Mouse (Mus musculus): Measurements from ENCODE around the gene Thumpd3. TPM values are rescaled to one million over a fixed set of nuclear protein-coding genes. Genes with fewer than 3 reads are reported as not detected.

Thumpd3 gene
- polyA plus RNA-seq, 1 experiment from 2014 or later = 61.0 TPM

GRCm38 (mm10) chr6:113075261-113075660, 29.2 kb downstream of the Thumpd3 start:
- Histone ChIP-seq H3K27me3 (ENCODE audit: insufficient read depth, poor library complexity, severe bottlenecking) (no peaks in the 10 kb centered on the region), H3K4me3 (peak overlapping the region; percentile 97), H3K4me1 (replicated peaks) (peaks cover 48% of the 10 kb centered on the region), H3K36me3 (peaks cover 23% of the 10 kb centered on the region), H3K9me3 (no peaks in the 10 kb centered on the region), H3K27ac (peak overlapping the region; percentile 100)
- DNase-seq (ENCODE audit: low spot score) = no peak
- 46% methylated on average over 3 of the region's 3 CpGs for WGBS

GRCm38 (mm10) chr6:113076012-113076685, 30.1 kb downstream of the Thumpd3 start:
- WGBS = under 1% methylated on average over 55 of the region's 55 CpGs
- no peaks in the 10 kb centered on the region for H3K27me3 ChIP-seq (ENCODE audit: insufficient read depth, poor library complexity, severe bottlenecking)
- no peaks in the 10 kb centered on the region for H3K9me3 ChIP-seq
- peaks cover 56% of the 10 kb centered on the region for H3K4me1 ChIP-seq (replicated peaks)
- peak overlapping the region; percentile 100 for H3K27ac ChIP-seq
- H3K4me3 ChIP-seq = peak overlapping the region; percentile 97
- DNase-seq (ENCODE audit: low spot score) = no peak
- peaks cover 14% of the 10 kb centered on the region for H3K36me3 ChIP-seq

- Histone ChIP-seq H3K27me3 (ENCODE audit: insufficient read depth, poor library complexity, severe bottlenecking) (no peaks in the 10 kb centered on the region), H3K4me1 (replicated peaks) (peaks cover 64% of the 10 kb centered on the region), H3K4me3 (peak within 1 kb of the TSS; percentile 97), H3K9me3 (no peaks in the 10 kb centered on the region), H3K27ac (peak within 1 kb of the TSS; percentile 100), H3K36me3 (peaks cover 9% of the 10 kb centered on the region; the same call in 1 of the 2 replicates)
- peak; percentile 98 for DNase-seq (ENCODE audit: low spot score)
- WGBS = under 1% methylated on average over 91 of the region's 91 CpGs
These were observed 30.9 kb downstream of the Thumpd3 start, which contains the start of gene Setd5 for GRCm38 (mm10) chr6:113076686-113077516. Gene Setd5, plus strand, starts transcription at chr6:113077365.

GRCm38 (mm10) chr6:113077569-113078030, 31.6 kb downstream of the Thumpd3 start:
- under 1% methylated on average over 28 of the region's 28 CpGs for WGBS
- Histone ChIP-seq H3K27ac (peak overlapping the region; percentile 100), H3K4me3 (peak overlapping the region; percentile 97), H3K4me1 (replicated peaks) (peaks cover 71% of the 10 kb centered on the region), H3K9me3 (no peaks in the 10 kb centered on the region), H3K27me3 (ENCODE audit: insufficient read depth, poor library complexity, severe bottlenecking) (no peaks in the 10 kb centered on the region), H3K36me3 (peaks cover 9% of the 10 kb centered on the region; the same call in 1 of the 2 replicates)
- no peak for DNase-seq (ENCODE audit: low spot score)

- Histone ChIP-seq H3K36me3 (peaks cover 9% of the 10 kb centered on the region; the same call in 1 of the 2 replicates), H3K27me3 (ENCODE audit: insufficient read depth, poor library complexity, severe bottlenecking) (no peaks in the 10 kb centered on the region), H3K4me3 (peak overlapping the region; percentile 97), H3K4me1 (replicated peaks) (peaks cover 77% of the 10 kb centered on the region), H3K27ac (peak overlapping the region; percentile 100), H3K9me3 (no peaks in the 10 kb centered on the region)
- WGBS = under 1% methylated on average over 18 of the region's 18 CpGs
- peak; percentile 31 for DNase-seq (ENCODE audit: low spot score)
These were observed 32.2 kb downstream of the Thumpd3 start for GRCm38 (mm10) chr6:113078031-113078721.

GRCm38 (mm10) chr6:113079492-113079891, 33.5 kb downstream of the Thumpd3 start:
- under 1% methylated on average over 3 of the region's 3 CpGs for WGBS
- H3K4me3 ChIP-seq = peak overlapping the region; percentile 97
- peaks cover 75% of the 10 kb centered on the region for H3K4me1 ChIP-seq (replicated peaks)
- peak overlapping the region; percentile 100 for H3K27ac ChIP-seq
- H3K9me3 ChIP-seq = no peaks in the 10 kb centered on the region
- DNase-seq (ENCODE audit: low spot score) = peak; percentile 56
- peaks cover 5% of the 10 kb centered on the region; the same call in 1 of the 2 replicates for H3K36me3 ChIP-seq
- no peaks in the 10 kb centered on the region for H3K27me3 ChIP-seq (ENCODE audit: insufficient read depth, poor library complexity, severe bottlenecking)

GRCm38 (mm10) chr6:113082229-113082628, 36.2 kb downstream of the Thumpd3 start:
- H3K4me3 ChIP-seq = peak overlapping the region; percentile 40
- peak overlapping the region; percentile 83 for H3K27ac ChIP-seq
- peaks cover 59% of the 10 kb centered on the region for H3K4me1 ChIP-seq (replicated peaks)
- DNase-seq (ENCODE audit: low spot score) = peak; percentile 68
- 12% methylated on average over 6 of the region's 6 CpGs for WGBS
- H3K36me3 ChIP-seq = no peaks in the 10 kb centered on the region
- H3K9me3 ChIP-seq = no peaks in the 10 kb centered on the region
- no peaks in the 10 kb centered on the region for H3K27me3 ChIP-seq (ENCODE audit: insufficient read depth, poor library complexity, severe bottlenecking)

GRCm38 (mm10) chr6:113084590-113084989, 38.6 kb downstream of the Thumpd3 start:
- DNase-seq (ENCODE audit: low spot score) = no peak
- Histone ChIP-seq H3K27me3 (ENCODE audit: insufficient read depth, poor library complexity, severe bottlenecking) (no peaks in the 10 kb centered on the region), H3K27ac (no peak overlapping the region), H3K4me3 (no peak overlapping the region), H3K36me3 (peaks cover 11% of the 10 kb centered on the region; the same call in 1 of the 2 replicates), H3K4me1 (replicated peaks) (peaks cover 48% of the 10 kb centered on the region), H3K9me3 (no peaks in the 10 kb centered on the region)
- WGBS = 83% methylated on average over 4 of the region's 4 CpGs

- Histone ChIP-seq H3K27ac (no peak overlapping the region), H3K4me1 (replicated peaks) (no peaks in the 10 kb centered on the region), H3K4me3 (no peak overlapping the region), H3K27me3 (ENCODE audit: insufficient read depth, poor library complexity, severe bottlenecking) (no peaks in the 10 kb centered on the region), H3K36me3 (peaks cover 24% of the 10 kb centered on the region), H3K9me3 (no peaks in the 10 kb centered on the region)
- DNase-seq (ENCODE audit: low spot score) = no peak
- WGBS = 89% methylated on average over 3 of the region's 3 CpGs
These were observed 47.2 kb downstream of the Thumpd3 start for GRCm38 (mm10) chr6:113093206-113093605.

- Histone ChIP-seq H3K4me3 (no peak overlapping the region), H3K9me3 (no peaks in the 10 kb centered on the region), H3K4me1 (replicated peaks) (no peaks in the 10 kb centered on the region), H3K36me3 (peaks cover 9% of the 10 kb centered on the region), H3K27ac (no peak overlapping the region), H3K27me3 (ENCODE audit: insufficient read depth, poor library complexity, severe bottlenecking) (no peaks in the 10 kb centered on the region)
- WGBS = 92% methylated on average over 1 of the region's 1 CpGs
- no peak for DNase-seq (ENCODE audit: low spot score)
These were observed 49.5 kb downstream of the Thumpd3 start for GRCm38 (mm10) chr6:113095547-113095946.

GRCm38 (mm10) chr6:113097662-113098061, 51.6 kb downstream of the Thumpd3 start:
- no peak overlapping the region for H3K4me3 ChIP-seq
- H3K36me3 ChIP-seq = peaks cover 5% of the 10 kb centered on the region; the same call in 1 of the 2 replicates
- H3K27me3 ChIP-seq (ENCODE audit: insufficient read depth, poor library complexity, severe bottlenecking) = no peaks in the 10 kb centered on the region
- DNase-seq (ENCODE audit: low spot score) = no peak
- H3K4me1 ChIP-seq (replicated peaks) = no peaks in the 10 kb centered on the region
- H3K9me3 ChIP-seq = no peaks in the 10 kb centered on the region
- 92% methylated on average over 5 of the region's 5 CpGs for WGBS
- no peak overlapping the region for H3K27ac ChIP-seq

GRCm38 (mm10) chr6:113099640-113100289, 53.7 kb downstream of the Thumpd3 start:
- Histone ChIP-seq H3K27me3 (ENCODE audit: insufficient read depth, poor library complexity, severe bottlenecking) (no peaks in the 10 kb centered on the region), H3K27ac (peak overlapping the region; percentile 8; the same call in 1 of the 2 replicates), H3K4me3 (no peak overlapping the region), H3K4me1 (replicated peaks) (no peaks in the 10 kb centered on the region), H3K9me3 (no peaks in the 10 kb centered on the region), H3K36me3 (peaks cover 10% of the 10 kb centered on the region)
- no peak for DNase-seq (ENCODE audit: low spot score)
- WGBS = 61% methylated on average over 5 of the region's 5 CpGs

All from hindbrain, embryonic 10.5 days (tissue).